Mouse (Mus musculus) liver, embryonic 16.5 days (tissue): ENCODE data around the gene Tcte3. TPM values are rescaled to one million over a fixed set of nuclear protein-coding genes. Genes with fewer than 3 reads are reported as not detected.
"Not testable (repeated sequence)": the region's sequence is repeated elsewhere in the genome, so short reads cannot be mapped to it uniquely, and the experiment has no call there.

Experiments
- ATAC-seq: fragments of 200-750 bp; cut with Nextera tagmentation; 2 replicates; pipeline ENCODE4 v1.8.0; 2017; ENCODE audit warnings: low read depth, mild to moderate bottlenecking, moderate number of reproducible peaks, moderate library complexity
- H3K27ac ChIP-seq: fragments of 300-500 bp; sonication (generic); 2 replicates; pipeline ENCODE4 v1.5.1; 2014; ENCODE audit warnings: mild to moderate bottlenecking, low read length
- H3K27me3 ChIP-seq: fragments of 300-500 bp; sonication (generic); 2 replicates; pipeline ENCODE4 v1.6.1; 2014; ENCODE audit warnings: low read depth, low read length, mixed read lengths; ENCODE audit not compliant: control insufficient read depth, insufficient read depth
- H3K36me3 ChIP-seq: fragments of 300-500 bp; sonication (generic); 2 replicates; pipeline ENCODE4 v1.6.1; 2014; ENCODE audit warnings: mild to moderate bottlenecking; ENCODE audit not compliant: control insufficient read depth, insufficient read depth
- H3K4me1 ChIP-seq: fragments of 300-500 bp; sonication (generic); 2 replicates; pipeline ENCODE4 v1.6.1; 2014; ENCODE audit warnings: low read depth, low read length, mixed read lengths; ENCODE audit not compliant: control insufficient read depth
- H3K4me2 ChIP-seq: fragments of 300-500 bp; sonication (generic); 2 replicates; pipeline ENCODE4 v1.6.1; 2014; ENCODE audit warnings: low read depth, low read length, mixed read lengths
- H3K4me3 ChIP-seq: fragments of 300-500 bp; sonication (generic); 2 replicates; pipeline ENCODE4 v1.5.1; 2014; ENCODE audit warnings: low read depth, mild to moderate bottlenecking, low read length
- H3K9ac ChIP-seq: fragments of 300-500 bp; sonication (generic); 2 replicates; pipeline ENCODE4 v1.6.1; 2014; ENCODE audit warnings: low read depth, low read length
- H3K9me3 ChIP-seq: fragments of 300-500 bp; sonication (generic); replicated peaks from 2 replicates; pipeline ENCODE4 v1.6.1; 2016; ENCODE audit warnings: low read length; ENCODE audit not compliant: control insufficient read depth
- WGBS: fragments of 180-500 bp; shearing (Covaris S2); extraction: QIAGEN DNeasy Blood & Tissue Kit; methylation state at CpG from one replicate; pipeline ENCODE4 v1.1.7; 2014; ENCODE audit not compliant: insufficient replicate concordance; 5-methylcytosine and 5-hydroxymethylcytosine counted together
- polyA plus RNA-seq: library from polyadenylated mRNA; unstranded; fragments of >200 nt; fragmentation: Nextera tagmentation; extraction: Ambion mirVana; gene quantifications from 2 replicates; pipeline ENCODE4 v1.2.1, GENCODE M21; 2015

Tcte3 gene
- polyA plus RNA-seq, 1 experiment from 2014 or later = 1.5 TPM

- H3K9me3 ChIP-seq, H3K4me3 ChIP-seq, H3K4me2 ChIP-seq, H3K27ac ChIP-seq, H3K36me3 ChIP-seq, H3K4me1 ChIP-seq, H3K27me3 ChIP-seq, H3K9ac ChIP-seq: not testable (repeated sequence)
- no CpG with 5 or more reads among the region's 60 CpGs for WGBS
- ATAC-seq = peak; percentile 98
Observed at GRCm38 (mm10) chr17:15009706-15010413, 31.4 kb downstream of the Tcte3 start, which contains the start of gene Gm3435. TSS of gene Gm3435 (plus strand) at chr17:15010176.

- not testable (repeated sequence) for H3K9ac ChIP-seq, H3K9me3 ChIP-seq, H3K36me3 ChIP-seq, H3K4me2 ChIP-seq, H3K27me3 ChIP-seq, H3K27ac ChIP-seq, H3K4me1 ChIP-seq, H3K4me3 ChIP-seq
- peak; percentile 32 for ATAC-seq
- no CpG with 5 or more reads among the region's 3 CpGs for WGBS
Observed at GRCm38 (mm10) chr17:15009088-15009487, 32.2 kb downstream of the Tcte3 start.

- not testable (repeated sequence) for H3K4me3 ChIP-seq, H3K4me2 ChIP-seq, H3K9me3 ChIP-seq, H3K4me1 ChIP-seq, H3K9ac ChIP-seq, H3K27ac ChIP-seq, H3K36me3 ChIP-seq, H3K27me3 ChIP-seq
- WGBS = no CpG with 5 or more reads among the region's 4 CpGs
- peak; percentile 76 for ATAC-seq
Observed at GRCm38 (mm10) chr17:15000047-15000446, 41.2 kb downstream of the Tcte3 start.

DNA sequence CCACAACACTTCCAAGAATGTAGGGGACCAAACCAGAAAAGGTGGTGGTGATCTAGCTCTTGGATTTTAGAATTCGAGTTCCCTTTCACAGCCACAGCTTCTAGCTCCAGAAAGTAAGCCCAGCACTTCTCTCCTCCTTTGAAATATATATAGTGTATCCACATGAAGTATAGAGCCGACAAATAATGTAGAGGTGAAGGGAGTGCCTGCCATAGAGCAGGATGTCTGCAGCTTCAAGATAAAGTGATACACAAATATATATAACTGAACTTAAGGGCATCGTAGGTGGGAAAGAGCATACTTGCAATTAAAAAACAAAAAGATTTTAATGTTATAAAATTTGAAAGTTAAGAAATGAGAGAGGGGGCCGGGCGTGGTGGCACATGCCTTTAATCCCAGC, 47.1 kb downstream of the Tcte3 start:
- H3K4me2 ChIP-seq, H3K9me3 ChIP-seq, ATAC-seq, H3K4me3 ChIP-seq, H3K9ac ChIP-seq, H3K27me3 ChIP-seq, H3K4me1 ChIP-seq, H3K36me3 ChIP-seq, H3K27ac ChIP-seq: not testable (repeated sequence)
- WGBS = no CpG with 5 or more reads among the region's 5 CpGs

DNA sequence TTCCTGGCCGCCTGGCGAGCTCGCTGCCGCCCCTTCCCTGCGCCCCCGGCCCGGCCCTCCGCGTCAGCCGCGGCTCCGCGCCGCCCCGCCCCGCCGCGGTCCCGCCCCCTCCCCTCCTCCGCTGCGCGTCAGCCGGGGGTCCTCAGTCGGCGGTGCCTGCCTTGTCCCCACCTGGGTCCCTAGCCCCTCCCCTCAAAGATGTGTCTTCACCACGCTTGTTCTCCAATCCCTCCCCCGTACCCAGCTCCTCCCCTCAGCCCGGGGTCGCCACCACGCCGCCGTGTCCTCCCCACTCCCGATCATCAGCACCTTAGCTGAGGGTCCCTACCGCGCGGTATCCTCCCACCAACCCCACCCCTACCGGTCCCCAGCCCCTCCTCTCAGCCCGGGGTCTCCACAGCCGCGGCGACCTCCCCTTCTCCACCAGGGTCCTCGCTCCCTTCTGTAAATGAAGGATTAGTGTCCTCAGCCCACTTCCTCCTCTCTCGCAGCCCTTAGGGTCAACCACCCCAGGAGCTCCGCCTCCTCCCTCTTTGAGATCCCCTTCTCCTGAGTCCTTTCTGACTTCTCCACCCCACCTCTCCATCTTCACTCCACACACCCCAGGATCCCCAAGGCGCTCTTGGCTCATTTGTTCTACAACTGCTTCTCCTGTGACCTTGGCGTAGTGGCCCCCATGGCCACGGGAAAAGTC, 48.0 kb downstream of the Tcte3 start:
- H3K27me3 ChIP-seq = not testable (repeated sequence)

DNA sequence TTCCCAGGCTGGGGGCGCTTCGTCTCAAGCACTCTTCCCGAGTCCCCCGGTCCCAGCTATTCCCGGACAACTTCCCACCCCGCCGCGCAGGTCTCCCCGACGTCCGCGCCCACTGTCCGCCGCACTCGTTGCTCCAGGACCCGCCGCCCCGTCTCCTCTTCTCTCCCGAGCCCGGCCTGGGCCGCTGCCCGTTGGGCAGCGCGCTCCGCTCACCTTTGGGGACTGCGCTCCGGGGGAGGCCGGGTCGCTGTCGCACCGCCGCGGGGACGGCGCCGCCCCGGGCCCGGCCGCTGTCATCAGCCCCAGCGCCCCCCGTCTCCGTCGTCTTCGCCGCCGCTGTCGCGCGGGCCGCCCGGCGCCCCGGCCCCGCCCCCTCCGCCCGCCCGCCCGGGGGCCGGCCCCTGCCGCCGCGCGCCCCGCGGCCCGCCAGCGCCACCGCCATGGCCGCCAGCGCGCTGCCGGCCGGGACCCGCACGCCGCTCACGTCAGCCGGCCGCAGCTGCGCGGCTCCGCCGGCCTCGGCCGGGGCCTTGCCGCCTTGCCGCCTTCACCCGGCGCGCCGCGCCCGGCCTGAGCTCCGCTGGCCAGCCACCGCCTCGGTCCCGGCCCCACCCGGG, 48.7 kb downstream of the Tcte3 start:
- not testable (repeated sequence) for H3K4me3 ChIP-seq, H3K9me3 ChIP-seq, H3K36me3 ChIP-seq, H3K27me3 ChIP-seq, H3K4me1 ChIP-seq, H3K27ac ChIP-seq, H3K9ac ChIP-seq, H3K4me2 ChIP-seq
- peak; percentile 81 for ATAC-seq
- WGBS = no CpG with 5 or more reads among the region's 98 CpGs

More for the DNA sequence above, 48.0 kb downstream of the Tcte3 start:
- not testable (repeated sequence) for H3K4me1 ChIP-seq, H3K27ac ChIP-seq, H3K4me3 ChIP-seq, H3K4me2 ChIP-seq, H3K36me3 ChIP-seq, H3K9me3 ChIP-seq, H3K9ac ChIP-seq
- ATAC-seq = peak; percentile 52
- WGBS = no CpG with 5 or more reads among the region's 47 CpGs

DNA sequence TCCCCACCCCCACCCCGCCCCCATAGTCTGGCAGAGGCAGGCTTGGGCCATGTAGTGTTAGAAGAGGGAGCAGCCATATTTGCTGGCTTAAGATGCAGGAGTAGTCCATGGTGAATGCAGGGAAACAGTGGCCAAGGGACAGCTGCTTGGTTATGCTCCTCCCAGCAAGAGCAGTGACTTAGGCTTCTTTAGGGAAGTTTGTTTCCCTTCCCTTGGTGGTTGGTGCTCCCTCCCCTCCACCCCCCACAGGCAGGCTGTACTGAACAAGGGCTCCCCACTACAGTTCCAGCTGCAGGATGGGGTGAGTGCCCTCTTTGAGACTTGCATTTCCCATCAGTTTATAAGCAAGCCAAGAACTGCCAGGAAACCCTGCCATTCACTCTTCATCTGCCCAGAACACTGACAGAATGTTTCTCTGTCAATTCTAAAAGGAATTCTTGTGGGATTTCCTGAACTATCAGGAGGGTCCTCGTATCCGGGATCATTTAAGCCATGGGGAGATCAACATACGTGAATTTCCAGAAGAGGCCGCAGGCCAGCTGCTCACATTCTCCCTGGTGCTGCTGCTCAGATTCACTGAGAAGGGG, 51.1 kb downstream of the Tcte3 start:
- H3K27me3 ChIP-seq, H3K9ac ChIP-seq, H3K36me3 ChIP-seq, H3K4me1 ChIP-seq, ATAC-seq, H3K9me3 ChIP-seq, H3K4me3 ChIP-seq, H3K4me2 ChIP-seq, H3K27ac ChIP-seq: not testable (repeated sequence)
- 83% methylated on average over 4 of the region's 5 CpGs for WGBS

GRCm38 (mm10) chr17:14978362-14979038, 62.8 kb downstream of the Tcte3 start, which contains the start of the genes 9030025P20Rik and Gm3417:
TSS of gene 9030025P20Rik (plus strand) at chr17:14978468.
TSS of gene Gm3417 (minus strand) at chr17:14978790.
- not testable (repeated sequence) for H3K4me3 ChIP-seq
- ATAC-seq = peak; percentile 98
- WGBS = no CpG with 5 or more reads among the region's 60 CpGs

More at GRCm38 (mm10) chr17:14978362-14979038, 62.8 kb downstream of the Tcte3 start, which contains the start of the genes 9030025P20Rik and Gm3417:
- not testable (repeated sequence) for H3K9me3 ChIP-seq, H3K4me2 ChIP-seq, H3K4me1 ChIP-seq, H3K9ac ChIP-seq, H3K27ac ChIP-seq, H3K36me3 ChIP-seq, H3K27me3 ChIP-seq
